Mouse (Mus musculus): ENCODE results near the gene Tspyl1. TPM values are rescaled to one million over a fixed set of nuclear protein-coding genes. Genes with fewer than 3 reads are reported as not detected.

Gene Tspyl1
- polyA plus RNA-seq (2021; fragmentation: Nextera tagmentation) = 167 and 176 TPM in 2 replicates
- long read RNA-seq, experiment 1, transcript Tspyl1-201 (1 exons, 3,086 nt) = major isoform, 766 of 766 reads
- long read RNA-seq, experiment 1, partial matches to known transcripts = 0 of 766 reads
- long read RNA-seq, experiment 1, other reads (novel, unspliced or antisense) = 0 of 766 reads
- long read RNA-seq, experiment 2, transcript Tspyl1-201 (1 exons, 3,086 nt) = major isoform, 238 of 239 reads
- long read RNA-seq, experiment 2, partial matches to known transcripts = 0 of 239 reads
- long read RNA-seq, experiment 2, other reads (novel, unspliced or antisense) = 1 of 239 reads

GRCm38 (mm10) chr10:34281962-34282388 is at the start of gene Tspyl1:
Gene Tspyl1, plus strand, starts transcription at chr10:34282190.

GRCm38 (mm10) chr10:34297299-34297979 is 15.4 kb downstream of the Tspyl1 start, which contains the start of gene Tspyl4:
Gene Tspyl4, plus strand, starts transcription at chr10:34297442.

Other genes with a start within 250 kb of the Tspyl1 start
- 0.21 and 0.24 TPM in 2 replicates for gene Trappc3l, start 244.6 kb upstream of the Tspyl1 start, polyA plus RNA-seq (2021; fragmentation: Nextera tagmentation)
- not detected in 2 replicates for gene Calhm4, start 237.9 kb upstream of the Tspyl1 start, polyA plus RNA-seq (2021; fragmentation: Nextera tagmentation)
- gene Calhm5, start 185.7 kb upstream of the Tspyl1 start, polyA plus RNA-seq (2021; fragmentation: Nextera tagmentation) = 3.3 and 3.4 TPM in 2 replicates
- 1.2 and 1.3 TPM in 2 replicates for gene Calhm6, start 154.2 kb upstream of the Tspyl1 start, polyA plus RNA-seq (2021; fragmentation: Nextera tagmentation)
- gene Dse, start 74.5 kb upstream of the Tspyl1 start, polyA plus RNA-seq (2021; fragmentation: Nextera tagmentation) = 1.4 TPM in 2 replicates
- gene Tspyl4, start 15.3 kb downstream of the Tspyl1 start, polyA plus RNA-seq (2021; fragmentation: Nextera tagmentation) = 218 and 252 TPM in 2 replicates
- 0.10 and 0.12 TPM in 2 replicates for gene Col10a1, start 107.8 kb downstream of the Tspyl1 start, polyA plus RNA-seq (2021; fragmentation: Nextera tagmentation)
- gene Nt5dc1, start 136.4 kb downstream of the Tspyl1 start, polyA plus RNA-seq (2021; fragmentation: Nextera tagmentation) = 1.6 and 1.8 TPM in 2 replicates
- gene Frk, start 201.2 kb downstream of the Tspyl1 start, polyA plus RNA-seq (2021; fragmentation: Nextera tagmentation) = 0.13 and 0.23 TPM in 2 replicates

All from left cerebral cortex, adult 6 months (tissue).